Mouse (Mus musculus): ENCODE measurements around the gene Tesk1. TPM values are rescaled to one million over a fixed set of nuclear protein-coding genes. Genes with fewer than 3 reads are reported as not detected.
A peak's percentile ranks its signal among the peaks of the same experiment; 100 is the strongest.

Tesk1 gene
- polyA plus RNA-seq, 1 experiment from 2014 or later = 22.6 TPM

DNA sequence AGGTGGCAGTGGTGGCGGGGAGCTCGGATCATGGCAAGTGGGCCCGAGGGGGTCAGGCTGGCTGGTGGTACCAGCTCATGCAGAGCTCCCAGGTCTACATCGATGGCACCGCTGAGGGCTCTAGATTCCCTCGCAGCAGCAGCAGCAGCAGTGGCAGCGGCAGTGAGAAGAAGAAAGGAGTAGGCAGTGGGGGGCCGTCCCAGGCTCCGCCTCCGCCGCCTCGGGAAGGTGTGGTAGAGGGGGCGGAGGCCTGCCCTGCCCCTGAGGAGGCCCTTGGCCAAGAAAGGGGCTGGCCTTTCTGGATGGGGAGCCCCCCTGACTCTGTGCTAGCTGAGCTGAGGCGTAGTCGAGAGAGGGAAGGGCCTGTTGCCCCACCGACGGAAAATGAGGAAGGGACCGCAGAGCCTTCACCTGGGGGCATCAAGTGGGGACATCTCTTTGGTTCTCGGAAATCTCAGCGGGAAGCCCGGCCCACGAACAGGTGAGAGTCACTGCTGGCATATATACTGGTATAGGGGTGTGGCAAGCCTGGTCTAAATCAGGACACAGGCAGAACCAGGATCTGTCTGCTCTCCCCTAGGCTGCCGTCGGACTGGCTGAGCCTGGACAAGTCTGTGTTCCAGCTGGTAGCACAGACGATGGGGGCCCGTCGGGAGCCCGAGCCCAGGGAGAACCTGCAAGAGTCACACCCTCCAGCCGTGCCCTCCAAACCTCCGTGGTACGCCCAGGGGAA lies 15.9 kb upstream of the Tesk1 start:
- Histone ChIP-seq H3K9ac (no peak overlapping the region), H3K9me3 (ENCODE audit: control insufficient read depth, low read length) (no peaks in the 10 kb centered on the region), H3K4me3 (replicated peaks; ENCODE audit: low read length) (no peak overlapping the region), H3K27ac (no peak overlapping the region), H3K4me1 (replicated peaks; ENCODE audit: control insufficient read depth, insufficient read depth, low read length) (peaks cover 15% of the 10 kb centered on the region), H3K4me2 (replicated peaks) (no peak overlapping the region), H3K27me3 (ENCODE audit: control insufficient read depth, insufficient read depth, low read length) (peaks cover 29% of the 10 kb centered on the region), H3K36me3 (replicated peaks; ENCODE audit: control insufficient read depth, insufficient read depth) (peaks cover 66% of the 10 kb centered on the region)
- ATAC-seq (ENCODE audit: low FRiP score) (no peak), DNase-seq (ENCODE audit: low spot score) (no peak)
- WGBS = 18% methylated on average over 31 of the region's 31 CpGs

DNA sequence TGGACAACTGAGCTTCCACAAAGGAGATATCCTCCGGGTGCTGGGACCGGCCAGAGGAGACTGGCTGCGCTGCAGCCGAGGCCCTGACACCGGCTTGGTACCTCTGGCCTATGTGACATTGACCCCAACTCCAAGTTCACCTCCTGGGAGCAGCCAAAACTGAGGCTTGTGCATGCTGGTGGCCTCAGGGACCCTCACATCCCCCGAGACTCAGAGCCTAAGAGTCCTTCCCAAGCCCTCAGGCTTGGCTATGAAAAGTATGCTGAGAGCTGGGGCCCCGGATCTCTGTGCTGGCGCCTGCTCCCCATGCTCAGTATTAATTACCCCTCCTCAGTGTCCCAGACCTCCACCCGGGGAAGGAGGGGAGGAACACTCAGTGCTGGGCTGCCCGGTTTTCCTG lies 15.3 kb upstream of the Tesk1 start:
- Histone ChIP-seq H3K27me3 (ENCODE audit: control insufficient read depth, insufficient read depth, low read length) (peaks cover 29% of the 10 kb centered on the region), H3K36me3 (replicated peaks; ENCODE audit: control insufficient read depth, insufficient read depth) (peaks cover 63% of the 10 kb centered on the region), H3K4me2 (replicated peaks) (no peak overlapping the region), H3K27ac (no peak overlapping the region), H3K4me1 (replicated peaks; ENCODE audit: control insufficient read depth, insufficient read depth, low read length) (peaks cover 15% of the 10 kb centered on the region), H3K9ac (no peak overlapping the region), H3K4me3 (replicated peaks; ENCODE audit: low read length) (no peak overlapping the region), H3K9me3 (ENCODE audit: control insufficient read depth, low read length) (no peaks in the 10 kb centered on the region)
- WGBS = 48% methylated on average over 10 of the region's 10 CpGs
- DNase-seq (ENCODE audit: low spot score) = no peak
- ATAC-seq (ENCODE audit: low FRiP score) = no peak

DNA sequence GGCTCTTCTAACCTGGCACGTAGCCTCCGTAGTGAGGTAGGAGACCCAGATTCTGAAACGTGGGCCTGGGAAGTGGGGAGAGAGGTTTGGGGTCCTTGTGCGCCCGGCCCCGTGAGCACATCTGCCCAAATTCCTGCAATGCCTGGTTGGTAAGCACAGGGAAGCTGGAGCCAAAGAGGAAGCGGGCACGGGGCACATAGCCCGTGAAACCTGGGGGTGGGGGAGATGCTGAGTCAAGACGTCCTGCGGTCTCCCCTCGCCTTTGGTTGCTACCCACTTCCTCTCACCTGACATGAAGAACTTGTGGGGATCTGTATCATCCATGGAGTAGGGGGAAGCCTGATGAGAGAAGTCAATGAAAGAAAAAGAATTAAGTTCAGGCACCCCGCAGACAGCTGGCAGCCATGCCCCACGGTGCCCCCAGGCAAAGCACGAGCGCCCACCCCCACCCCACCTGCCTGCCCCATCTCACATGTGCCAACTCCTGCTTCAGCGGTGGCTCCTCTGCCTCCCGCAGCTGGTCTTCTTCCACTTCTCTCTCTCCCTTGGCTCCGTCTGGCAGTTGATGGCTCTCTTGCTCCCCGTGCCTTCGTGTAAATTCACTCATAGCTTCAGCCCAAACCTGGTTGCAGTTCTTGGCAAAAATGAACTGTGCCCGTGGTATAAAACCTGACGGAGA lies 14.1 kb upstream of the Tesk1 start:
- ATAC-seq (ENCODE audit: low FRiP score) = no peak
- H3K36me3 ChIP-seq (replicated peaks; ENCODE audit: control insufficient read depth, insufficient read depth) = peaks cover 52% of the 10 kb centered on the region
- H3K9ac ChIP-seq = 0 out of 2 replicates have a peak overlapping the region, but pooled peaks have one; percentile 6
- no peak for DNase-seq (ENCODE audit: low spot score)
- WGBS = 20% methylated on average over 23 of the region's 23 CpGs
- no peak overlapping the region for H3K4me2 ChIP-seq (replicated peaks)
- peaks cover 15% of the 10 kb centered on the region for H3K4me1 ChIP-seq (replicated peaks; ENCODE audit: control insufficient read depth, insufficient read depth, low read length)
- peaks cover 28% of the 10 kb centered on the region for H3K27me3 ChIP-seq (ENCODE audit: control insufficient read depth, insufficient read depth, low read length)
- no peak overlapping the region for H3K27ac ChIP-seq
- H3K9me3 ChIP-seq (ENCODE audit: control insufficient read depth, low read length) = no peaks in the 10 kb centered on the region
- H3K4me3 ChIP-seq (replicated peaks; ENCODE audit: low read length) = no peak overlapping the region

DNA sequence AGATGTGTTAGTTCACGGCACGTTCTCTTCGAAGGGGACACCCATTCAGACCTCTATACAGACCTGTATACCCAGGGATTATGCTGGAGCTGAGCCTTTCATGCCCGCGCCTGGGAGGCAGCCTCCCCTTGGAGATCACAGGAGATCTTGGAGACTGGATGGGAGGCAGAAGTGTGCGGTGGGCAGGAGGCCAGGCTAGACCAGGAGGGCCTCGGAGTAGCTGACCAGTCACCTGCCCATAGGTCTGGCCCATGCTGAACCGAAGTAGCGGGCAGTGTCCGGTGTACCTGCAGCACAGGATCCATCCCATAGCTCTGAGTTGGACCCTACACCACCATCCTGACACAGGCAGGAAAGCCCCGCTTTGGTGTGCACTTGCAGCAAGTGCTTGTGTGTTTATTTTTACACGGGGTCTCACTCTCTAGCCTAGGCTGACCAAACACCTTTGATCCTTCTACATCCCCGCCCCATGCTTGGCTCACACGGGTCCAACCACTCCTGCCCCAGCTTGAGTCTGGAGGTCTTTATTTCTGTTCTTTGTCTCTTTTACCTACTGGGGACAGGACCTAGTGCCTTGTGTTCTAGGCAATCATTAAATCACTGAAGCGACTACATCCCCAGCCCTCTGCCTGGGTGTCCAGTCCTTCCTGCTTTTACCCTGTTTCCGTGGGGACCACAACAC lies 13.4 kb upstream of the Tesk1 start:
- 23% methylated on average over 16 of the region's 16 CpGs for WGBS
- 0 out of 2 replicates have a peak overlapping the region, but pooled peaks have one; percentile 6 for H3K9ac ChIP-seq

DNA sequence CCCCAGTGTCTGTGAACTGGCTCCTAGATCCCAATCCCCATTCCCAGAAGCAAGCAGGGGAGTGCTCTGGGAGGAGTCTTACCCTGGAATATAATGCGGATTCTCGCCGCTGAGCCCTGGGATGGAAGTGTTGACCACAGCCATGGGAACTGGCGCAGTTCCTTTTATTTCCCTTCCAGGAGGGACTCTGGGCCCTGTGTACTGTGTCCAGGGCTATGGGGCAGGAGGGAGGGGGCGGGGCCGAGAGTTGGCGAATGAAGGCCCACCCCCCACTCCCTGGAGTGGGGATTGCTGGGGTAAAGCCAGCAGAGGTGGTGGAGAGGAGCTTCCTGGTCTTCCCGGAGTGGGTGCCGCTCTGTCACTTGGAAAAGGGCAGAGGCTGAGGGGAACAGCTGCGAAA lies 12.8 kb upstream of the Tesk1 start, which contains the start of gene Fam166b:
TSS of gene Fam166b (minus strand) at position 189 of the 400 bp plus-strand sequence.
- Histone ChIP-seq H3K4me2 (replicated peaks) (0 out of 2 replicates have a peak within 1 kb of the TSS, but pooled peaks have one; percentile 1), H3K27me3 (ENCODE audit: control insufficient read depth, insufficient read depth, low read length) (peaks cover 17% of the 10 kb centered on the region), H3K27ac (no peak within 1 kb of the TSS), H3K36me3 (replicated peaks; ENCODE audit: control insufficient read depth, insufficient read depth) (peaks cover 38% of the 10 kb centered on the region), H3K4me1 (replicated peaks; ENCODE audit: control insufficient read depth, insufficient read depth, low read length) (peaks cover 15% of the 10 kb centered on the region), H3K9me3 (ENCODE audit: control insufficient read depth, low read length) (no peaks in the 10 kb centered on the region), H3K9ac (peak within 1 kb of the TSS; percentile 6; the same call in 1 of the 2 replicates), H3K4me3 (replicated peaks; ENCODE audit: low read length) (no peak within 1 kb of the TSS)
- ATAC-seq (ENCODE audit: low FRiP score) (0 out of 2 replicates have a peak, but pooled peaks have one; percentile 9), DNase-seq (ENCODE audit: low spot score) (no peak)
- 7% methylated on average over 10 of the region's 10 CpGs for WGBS

More for the DNA sequence above, 13.4 kb upstream of the Tesk1 start:
- H3K27me3 ChIP-seq (ENCODE audit: control insufficient read depth, insufficient read depth, low read length) = peaks cover 22% of the 10 kb centered on the region
- H3K27ac ChIP-seq = no peak overlapping the region
- H3K4me3 ChIP-seq (replicated peaks; ENCODE audit: low read length) = no peak overlapping the region
- DNase-seq (ENCODE audit: low spot score) (no peak), ATAC-seq (ENCODE audit: low FRiP score) (no peak)
- H3K36me3 ChIP-seq (replicated peaks; ENCODE audit: control insufficient read depth, insufficient read depth) = peaks cover 45% of the 10 kb centered on the region
- H3K4me1 ChIP-seq (replicated peaks; ENCODE audit: control insufficient read depth, insufficient read depth, low read length) = peaks cover 15% of the 10 kb centered on the region
- H3K9me3 ChIP-seq (ENCODE audit: control insufficient read depth, low read length) = no peaks in the 10 kb centered on the region
- 0 out of 2 replicates have a peak overlapping the region, but pooled peaks have one; percentile 1 for H3K4me2 ChIP-seq (replicated peaks)

DNA sequence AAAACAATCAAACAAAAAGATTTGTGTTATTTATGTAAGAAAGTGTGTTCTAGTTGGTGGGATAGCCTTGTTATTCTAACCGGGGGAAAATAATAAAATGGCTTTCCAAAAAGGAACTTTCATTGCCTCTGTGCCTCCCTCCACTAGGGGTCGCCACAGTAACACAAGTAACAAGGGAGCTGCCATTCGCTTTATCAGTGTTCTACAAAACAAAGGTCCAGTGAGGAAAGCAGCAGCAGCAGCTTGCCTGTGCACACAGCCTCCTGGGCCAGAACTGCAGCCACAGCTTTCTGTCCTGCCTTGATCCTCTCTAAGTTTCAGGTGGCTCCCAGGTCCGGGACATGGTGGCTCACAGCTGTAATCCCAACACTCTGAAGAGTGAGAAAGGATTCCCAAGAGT lies 10.0 kb upstream of the Tesk1 start:
- ATAC-seq (ENCODE audit: low FRiP score) = peak; percentile 64; the same call in 1 of the 2 replicates
- H3K27me3 ChIP-seq (ENCODE audit: control insufficient read depth, insufficient read depth, low read length) = no peaks in the 10 kb centered on the region
- no peak overlapping the region for H3K4me2 ChIP-seq (replicated peaks)
- H3K4me3 ChIP-seq (replicated peaks; ENCODE audit: low read length) = no peak overlapping the region
- peaks cover 11% of the 10 kb centered on the region for H3K36me3 ChIP-seq (replicated peaks; ENCODE audit: control insufficient read depth, insufficient read depth)
- WGBS = 3% methylated on average over 4 of the region's 4 CpGs
- H3K9me3 ChIP-seq (ENCODE audit: control insufficient read depth, low read length) = no peaks in the 10 kb centered on the region
- peak; percentile 90 for DNase-seq (ENCODE audit: low spot score)
- H3K4me1 ChIP-seq (replicated peaks; ENCODE audit: control insufficient read depth, insufficient read depth, low read length) = peaks cover 15% of the 10 kb centered on the region
- no peak overlapping the region for H3K9ac ChIP-seq
- peak overlapping the region; percentile 73 for H3K27ac ChIP-seq

DNA sequence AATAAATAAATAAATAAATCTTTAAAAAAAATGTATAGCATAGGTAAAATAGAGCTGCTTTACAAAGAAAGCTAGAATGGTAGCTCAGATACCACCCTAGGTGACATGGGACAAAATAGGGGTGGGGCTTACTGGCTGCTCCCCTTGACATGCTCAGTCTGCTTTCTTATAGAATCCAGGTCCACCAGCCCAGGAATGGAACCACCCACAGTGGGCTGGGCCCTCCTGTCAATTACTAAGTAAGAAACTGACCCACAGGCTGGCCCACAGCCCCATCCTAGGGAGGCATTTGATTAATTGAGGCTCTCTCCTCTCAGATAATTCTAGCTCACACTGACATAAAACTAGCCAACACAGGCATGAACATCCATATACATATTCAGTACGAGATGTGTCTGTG lies 8.9 kb upstream of the Tesk1 start:
- H3K27ac ChIP-seq = no peak overlapping the region
- WGBS = 89% methylated on average over 1 of the region's 1 CpGs
- no peak overlapping the region for H3K9ac ChIP-seq
- H3K36me3 ChIP-seq (replicated peaks; ENCODE audit: control insufficient read depth, insufficient read depth) = no peaks in the 10 kb centered on the region
- ATAC-seq (ENCODE audit: low FRiP score) (no peak), DNase-seq (ENCODE audit: low spot score) (no peak)
- H3K4me2 ChIP-seq (replicated peaks) = no peak overlapping the region
- H3K9me3 ChIP-seq (ENCODE audit: control insufficient read depth, low read length) = no peaks in the 10 kb centered on the region
- no peak overlapping the region for H3K4me3 ChIP-seq (replicated peaks; ENCODE audit: low read length)
- peaks cover 11% of the 10 kb centered on the region for H3K4me1 ChIP-seq (replicated peaks; ENCODE audit: control insufficient read depth, insufficient read depth, low read length)
- H3K27me3 ChIP-seq (ENCODE audit: control insufficient read depth, insufficient read depth, low read length) = no peaks in the 10 kb centered on the region

DNA sequence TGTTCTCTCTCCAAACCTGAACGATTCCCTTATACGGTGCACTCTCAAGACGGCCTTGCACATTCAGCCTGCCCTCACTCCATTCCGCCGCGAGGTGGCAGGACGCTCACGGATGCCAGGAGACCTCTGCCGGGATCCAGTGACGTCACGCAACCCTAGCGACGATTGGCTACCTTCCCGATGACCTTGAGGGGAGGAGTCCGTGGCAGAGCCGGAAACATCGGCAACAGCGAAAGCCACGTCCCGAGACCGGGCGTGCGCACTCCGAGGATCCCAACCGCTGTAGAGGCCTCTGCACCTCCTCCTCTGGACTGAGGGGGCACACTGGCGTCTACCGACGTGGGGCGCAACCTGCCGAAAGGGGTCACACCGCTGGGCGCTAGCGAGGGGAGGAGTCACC lies 305 bp downstream of the Tesk1 start:
- Histone ChIP-seq H3K36me3 (replicated peaks; ENCODE audit: control insufficient read depth, insufficient read depth) (peaks cover 22% of the 10 kb centered on the region), H3K9me3 (ENCODE audit: control insufficient read depth, low read length) (no peaks in the 10 kb centered on the region), H3K27ac (peak overlapping the region; percentile 98), H3K27me3 (ENCODE audit: control insufficient read depth, insufficient read depth, low read length) (no peaks in the 10 kb centered on the region), H3K4me1 (replicated peaks; ENCODE audit: control insufficient read depth, insufficient read depth, low read length) (peaks cover 12% of the 10 kb centered on the region), H3K4me3 (replicated peaks; ENCODE audit: low read length) (peak overlapping the region; percentile 97), H3K9ac (peak overlapping the region; percentile 98), H3K4me2 (replicated peaks) (peak overlapping the region; percentile 96)
- peak; percentile 95 for ATAC-seq (ENCODE audit: low FRiP score)
- DNase-seq (ENCODE audit: low spot score) = peak; percentile 100
- WGBS = under 1% methylated on average over 33 of the region's 33 CpGs
